Mouse (Mus musculus) neural tube, embryonic 12.5 days (tissue): Measurements from ENCODE around the gene Bbs10. TPM values are rescaled to one million over a fixed set of nuclear protein-coding genes. Genes with fewer than 3 reads are reported as not detected.
A peak's percentile ranks its signal among the peaks of the same experiment; 100 is the strongest.

Experiments
- ATAC-seq: fragments of 200-750 bp; cut with Nextera tagmentation; 2 replicates; pipeline ENCODE4 v1.8.0; 2017; ENCODE audit warnings: low read depth, mild to moderate bottlenecking, moderate TSS enrichment, moderate library complexity; ENCODE audit not compliant: low FRiP score
- H3K27ac ChIP-seq: fragments of 300-500 bp; sonication (generic); 2 replicates; pipeline ENCODE4 v1.5.1; 2016
- H3K27me3 ChIP-seq: fragments of 300-500 bp; sonication (generic); replicated peaks from 2 replicates; pipeline ENCODE4 v1.6.1; 2016; ENCODE audit warnings: mild to moderate bottlenecking
- H3K36me3 ChIP-seq: fragments of 300-500 bp; sonication (generic); 2 replicates; pipeline ENCODE4 v1.6.1; 2016; ENCODE audit warnings: mild to moderate bottlenecking
- H3K4me1 ChIP-seq: fragments of 300-500 bp; sonication (generic); 2 replicates; pipeline ENCODE4 v1.6.1; 2016
- H3K4me2 ChIP-seq: fragments of 300-500 bp; sonication (generic); replicated peaks from 2 replicates; pipeline ENCODE4 v1.6.1; 2016; ENCODE audit warnings: mild to moderate bottlenecking
- H3K4me3 ChIP-seq: fragments of 300-500 bp; sonication (generic); 2 replicates; pipeline ENCODE4 v1.5.1; 2016
- H3K9ac ChIP-seq: fragments of 300-500 bp; sonication (generic); 2 replicates; pipeline ENCODE4 v1.6.1; 2016; ENCODE audit warnings: mild to moderate bottlenecking
- H3K9me3 ChIP-seq: fragments of 300-500 bp; sonication (generic); 2 replicates; pipeline ENCODE4 v1.6.1; 2016; ENCODE audit warnings: mild to moderate bottlenecking
- WGBS: fragments of 180-500 bp; shearing (Covaris S2); methylation state at CpG from one replicate; pipeline ENCODE4 v1.1.7; 2016; 5-methylcytosine and 5-hydroxymethylcytosine counted together
- polyA plus RNA-seq: library from polyadenylated mRNA; unstranded; fragments of >200 nt; fragmentation: Nextera tagmentation; extraction: Ambion mirVana; gene quantifications from 2 replicates; pipeline ENCODE4 v1.2.1, GENCODE M21; 2016

The Bbs10 gene
- 5.1 and 5.9 TPM in 2 replicates for polyA plus RNA-seq

GRCm38 (mm10) chr10:111298140-111299098 is at the start of gene Bbs10:
Gene Bbs10, plus strand, starts transcription at chr10:111298679.
- 0 out of 2 replicates have a peak, but pooled peaks cover 3% of the 10 kb centered on the region for H3K4me1 ChIP-seq
- peak within 1 kb of the TSS; percentile 60 for H3K9ac ChIP-seq
- peak within 1 kb of the TSS; percentile 66 for H3K4me2 ChIP-seq
- H3K27me3 ChIP-seq: no peaks in the 10 kb centered on the region
- H3K36me3 ChIP-seq: no peaks in the 10 kb centered on the region
- 1% methylated on average over 54 of the region's 54 CpGs for WGBS
- H3K9me3 ChIP-seq: no peaks in the 10 kb centered on the region
- peak within 1 kb of the TSS; percentile 72; the same call in 1 of the 2 replicates for H3K27ac ChIP-seq
- ATAC-seq: peak; percentile 99
- H3K4me3 ChIP-seq: peak within 1 kb of the TSS; percentile 71

GRCm38 (mm10) chr10:111250192-111250591 is 48.3 kb upstream of the Bbs10 start:
- WGBS: 91% methylated on average over 4 of the region's 4 CpGs
- no peaks in the 10 kb centered on the region for H3K9me3 ChIP-seq
- ATAC-seq: no peak
- no peak overlapping the region for H3K4me2 ChIP-seq
- H3K4me3 ChIP-seq: no peak overlapping the region
- no peaks in the 10 kb centered on the region for H3K4me1 ChIP-seq
- H3K27ac ChIP-seq: no peak overlapping the region
- no peaks in the 10 kb centered on the region for H3K27me3 ChIP-seq
- H3K36me3 ChIP-seq: no peaks in the 10 kb centered on the region
- no peak overlapping the region for H3K9ac ChIP-seq

- Histone ChIP-seq H3K9me3 (no peaks in the 10 kb centered on the region), H3K9ac (no peak overlapping the region), H3K27ac (no peak overlapping the region), H3K4me1 (no peaks in the 10 kb centered on the region), H3K36me3 (no peaks in the 10 kb centered on the region), H3K27me3 (no peaks in the 10 kb centered on the region), H3K4me3 (no peak overlapping the region), H3K4me2 (no peak overlapping the region)
- ATAC-seq: no peak
- WGBS: 76% methylated on average over 5 of the region's 5 CpGs
Observed at GRCm38 (mm10) chr10:111251666-111252065, 46.8 kb upstream of the Bbs10 start.

GRCm38 (mm10) chr10:111255228-111255627 is 43.3 kb upstream of the Bbs10 start:
- H3K9me3 ChIP-seq: no peaks in the 10 kb centered on the region
- ATAC-seq: no peak
- no peaks in the 10 kb centered on the region for H3K36me3 ChIP-seq
- no peak overlapping the region for H3K4me3 ChIP-seq
- no peak overlapping the region for H3K27ac ChIP-seq
- no peak overlapping the region for H3K9ac ChIP-seq
- H3K4me1 ChIP-seq: no peaks in the 10 kb centered on the region
- H3K4me2 ChIP-seq: no peak overlapping the region
- 92% methylated on average over 6 of the region's 6 CpGs for WGBS
- no peaks in the 10 kb centered on the region for H3K27me3 ChIP-seq

- ATAC-seq: no peak
- no peak overlapping the region for H3K27ac ChIP-seq
- 91% methylated on average over 3 of the region's 3 CpGs for WGBS
Observed at GRCm38 (mm10) chr10:111256156-111256555, 42.3 kb upstream of the Bbs10 start.

GRCm38 (mm10) chr10:111257358-111257757 is 41.1 kb upstream of the Bbs10 start:
- no peaks in the 10 kb centered on the region for H3K9me3 ChIP-seq
- H3K27ac ChIP-seq: no peak overlapping the region
- 90% methylated on average over 3 of the region's 3 CpGs for WGBS
- H3K27me3 ChIP-seq: no peaks in the 10 kb centered on the region
- H3K4me3 ChIP-seq: no peak overlapping the region
- no peaks in the 10 kb centered on the region for H3K4me1 ChIP-seq
- H3K4me2 ChIP-seq: no peak overlapping the region
- H3K9ac ChIP-seq: no peak overlapping the region
- H3K36me3 ChIP-seq: no peaks in the 10 kb centered on the region
- no peak for ATAC-seq

More at GRCm38 (mm10) chr10:111256156-111256555, 42.3 kb upstream of the Bbs10 start:
- H3K4me3 ChIP-seq: no peak overlapping the region
- H3K27me3 ChIP-seq: no peaks in the 10 kb centered on the region
- no peak overlapping the region for H3K9ac ChIP-seq
- H3K4me2 ChIP-seq: no peak overlapping the region
- H3K9me3 ChIP-seq: no peaks in the 10 kb centered on the region
- no peaks in the 10 kb centered on the region for H3K36me3 ChIP-seq
- no peaks in the 10 kb centered on the region for H3K4me1 ChIP-seq

GRCm38 (mm10) chr10:111258256-111258655 is 40.2 kb upstream of the Bbs10 start:
- Histone ChIP-seq H3K36me3 (no peaks in the 10 kb centered on the region), H3K9me3 (no peaks in the 10 kb centered on the region), H3K4me2 (no peak overlapping the region), H3K4me1 (no peaks in the 10 kb centered on the region), H3K4me3 (no peak overlapping the region), H3K9ac (no peak overlapping the region), H3K27ac (no peak overlapping the region), H3K27me3 (no peaks in the 10 kb centered on the region)
- WGBS: 93% methylated on average over 3 of the region's 3 CpGs
- no peak for ATAC-seq

- 89% methylated on average over 15 of the region's 15 CpGs for WGBS
Observed at GRCm38 (mm10) chr10:111271687-111272086, 26.8 kb upstream of the Bbs10 start.

GRCm38 (mm10) chr10:111272905-111273304 is 25.6 kb upstream of the Bbs10 start:
- Histone ChIP-seq H3K4me1 (peaks cover 8% of the 10 kb centered on the region; the same call in 1 of the 2 replicates), H3K27ac (no peak overlapping the region), H3K36me3 (peaks cover 39% of the 10 kb centered on the region), H3K27me3 (no peaks in the 10 kb centered on the region), H3K9ac (no peak overlapping the region), H3K4me3 (no peak overlapping the region), H3K4me2 (no peak overlapping the region), H3K9me3 (no peaks in the 10 kb centered on the region)
- no peak for ATAC-seq
- 82% methylated on average over 11 of the region's 11 CpGs for WGBS

More at GRCm38 (mm10) chr10:111271687-111272086, 26.8 kb upstream of the Bbs10 start:
- no peaks in the 10 kb centered on the region for H3K9me3 ChIP-seq
- H3K4me1 ChIP-seq: peaks cover 8% of the 10 kb centered on the region; the same call in 1 of the 2 replicates
- H3K27ac ChIP-seq: no peak overlapping the region
- no peak overlapping the region for H3K4me3 ChIP-seq
- H3K27me3 ChIP-seq: no peaks in the 10 kb centered on the region
- ATAC-seq: no peak
- no peak overlapping the region for H3K9ac ChIP-seq
- peaks cover 38% of the 10 kb centered on the region for H3K36me3 ChIP-seq
- no peak overlapping the region for H3K4me2 ChIP-seq

- 20% methylated on average over 5 of the region's 5 CpGs for WGBS
- Histone ChIP-seq H3K9ac (no peak overlapping the region), H3K27ac (no peak overlapping the region), H3K27me3 (no peaks in the 10 kb centered on the region), H3K9me3 (no peaks in the 10 kb centered on the region), H3K4me1 (peaks cover 8% of the 10 kb centered on the region; the same call in 1 of the 2 replicates), H3K4me2 (no peak overlapping the region), H3K4me3 (no peak overlapping the region), H3K36me3 (peaks cover 39% of the 10 kb centered on the region)
- ATAC-seq: peak; percentile 91
Observed at GRCm38 (mm10) chr10:111273463-111274088, 24.9 kb upstream of the Bbs10 start.

- Histone ChIP-seq H3K27me3 (no peaks in the 10 kb centered on the region), H3K4me3 (no peak overlapping the region), H3K9ac (no peak overlapping the region), H3K4me1 (peaks cover 8% of the 10 kb centered on the region; the same call in 1 of the 2 replicates), H3K9me3 (no peaks in the 10 kb centered on the region), H3K27ac (no peak overlapping the region), H3K4me2 (no peak overlapping the region), H3K36me3 (peaks cover 31% of the 10 kb centered on the region)
- no peak for ATAC-seq
- 83% methylated on average over 2 of the region's 2 CpGs for WGBS
Observed at GRCm38 (mm10) chr10:111275822-111276221, 22.7 kb upstream of the Bbs10 start.

- 48% methylated on average over 6 of the region's 6 CpGs for WGBS
- no peaks in the 10 kb centered on the region for H3K36me3 ChIP-seq
- H3K9ac ChIP-seq: no peak overlapping the region
- no peaks in the 10 kb centered on the region for H3K9me3 ChIP-seq
- no peak for ATAC-seq
- 0 out of 2 replicates have a peak, but pooled peaks cover 3% of the 10 kb centered on the region for H3K4me1 ChIP-seq
- H3K4me3 ChIP-seq: peak overlapping the region; percentile 71; the same call in 1 of the 2 replicates
- H3K27me3 ChIP-seq: no peaks in the 10 kb centered on the region
- H3K27ac ChIP-seq: no peak overlapping the region
- H3K4me2 ChIP-seq: peak overlapping the region; percentile 66
Observed at GRCm38 (mm10) chr10:111297631-111298030, 848 bp upstream of the Bbs10 start.
